Mouse (Mus musculus) heart, postnatal 10 days (tissue): ENCODE data around the gene Ccna1. TPM values are rescaled to one million over a fixed set of nuclear protein-coding genes. Genes with fewer than 3 reads are reported as not detected.

Source experiments
- DNase-seq, 2 experiments: peaks; one replicate each; pipeline ENCODE4 v3.0.0; 2021
- intact Hi-C: fragments of 180-260 bp; cut with DNase I; formaldehyde crosslinking; loops from one replicate; pipeline ENCODE4 v1.15.1; 2025
- total RNA-seq, 2 experiments: library from RNA; stranded (reverse); gene quantifications; 2 replicates each; pipeline ENCODE4 v1.2.3; 2021

The Ccna1 gene
- total RNA-seq, 2 experiments from 2014 or later = 0.31 to 0.60 TPM

- intact Hi-C loops = no loop called here
Measured at GRCm38 (mm10) chr3:55066666-55067023, 11.3 kb upstream of the Ccna1 start.

DNA sequence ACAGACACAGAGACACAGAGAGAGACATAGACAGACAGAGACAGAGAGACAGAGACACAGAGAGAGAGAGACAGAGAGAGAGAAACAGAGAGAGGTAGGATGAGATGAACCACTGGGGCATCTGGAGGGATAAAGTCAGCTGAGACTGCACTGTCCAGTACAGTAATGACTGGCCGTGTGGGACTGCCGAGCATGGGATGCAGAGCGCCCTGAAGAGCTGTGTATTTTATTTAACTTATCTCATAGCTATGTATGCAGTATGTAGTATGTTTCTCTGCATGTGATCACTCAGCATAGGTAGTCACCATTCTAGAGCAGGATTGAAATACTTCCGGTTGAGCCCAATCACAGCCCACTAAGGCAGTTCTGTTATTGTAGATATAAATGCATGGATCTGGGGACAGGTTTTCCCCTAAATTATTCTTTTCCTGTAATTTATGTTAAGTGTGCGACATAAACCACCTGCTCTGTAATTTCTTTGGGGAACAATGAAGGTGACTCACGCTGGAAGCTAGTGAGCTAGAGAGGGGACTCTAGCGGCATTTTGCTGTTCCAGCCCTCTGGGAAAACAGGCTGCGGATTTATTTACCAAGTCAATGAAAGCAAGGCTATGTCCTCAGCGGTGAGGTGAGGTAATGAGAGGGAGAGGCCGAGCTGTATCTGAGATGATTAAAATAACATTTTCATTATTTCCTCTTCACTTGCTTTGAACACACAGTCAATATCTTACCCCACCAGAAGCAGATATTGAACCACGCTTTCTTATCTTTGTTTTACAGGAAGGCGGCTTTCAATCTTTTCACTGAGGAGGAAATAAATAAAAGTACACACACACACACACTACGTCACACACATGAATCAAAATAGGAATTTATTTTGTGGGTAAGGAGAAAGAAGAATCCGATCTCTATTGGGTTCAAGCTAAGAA, 10.7 kb upstream of the Ccna1 start:
- no peak for DNase-seq
- intact Hi-C loops = loop anchor here (2.0 kb wide), 1 partner anchor 331 kb away; the partner anchor contains the start of genes Alg5 and Exosc8

More at GRCm38 (mm10) chr3:55066666-55067023, 11.3 kb upstream of the Ccna1 start:
- DNase-seq = no peak

DNA sequence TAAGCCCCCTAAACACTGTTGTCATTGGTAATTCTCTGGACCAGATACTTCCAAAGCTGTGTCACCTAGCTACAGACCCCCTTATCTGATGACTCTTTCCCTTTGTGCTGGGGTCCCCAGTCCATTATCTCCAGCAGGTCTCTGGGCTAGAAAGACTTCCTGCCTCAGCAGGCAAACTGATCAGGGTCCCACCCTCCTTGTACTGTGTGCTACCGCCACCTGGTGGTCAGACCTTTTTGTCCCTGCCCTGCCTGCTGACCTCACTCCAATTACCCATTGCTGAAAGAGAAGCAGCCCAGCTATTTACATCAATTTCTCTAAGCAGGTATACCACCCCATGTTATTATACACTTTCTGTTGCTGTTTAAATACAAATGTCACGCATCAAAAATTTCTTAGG, 9.1 kb upstream of the Ccna1 start:
- intact Hi-C loops = loop anchor here (1.0 to 5.0 kb wide), 4 partner anchors 41 to 330 kb away; partner anchors contain the start of genes Alg5 and Exosc8
- DNase-seq = peak; percentile 75 to 86

DNA sequence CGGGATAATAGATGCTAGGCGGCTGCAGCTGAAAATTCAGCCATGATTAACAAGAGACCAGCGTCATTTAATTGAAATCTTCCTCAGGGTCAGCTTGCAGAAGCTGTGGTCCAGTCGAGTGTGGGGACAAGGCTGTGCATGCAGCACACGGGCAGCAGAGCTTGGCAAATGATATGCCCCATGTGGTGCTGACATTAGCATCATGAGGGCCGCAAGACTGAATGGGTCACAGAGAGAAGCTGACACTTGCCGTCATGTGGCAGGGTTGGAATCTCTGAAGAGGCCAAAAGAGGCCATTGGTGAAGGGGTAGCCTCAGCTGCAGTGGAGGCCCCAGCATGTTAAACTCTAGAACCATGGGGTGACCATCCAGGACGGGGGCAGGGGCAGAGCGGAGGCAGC, 7.4 kb upstream of the Ccna1 start:
- DNase-seq = no peak
- intact Hi-C loops = loop anchor here (5.0 kb wide), 1 partner anchor 135 kb away; no protein-coding TSS in a partner anchor

- intact Hi-C loops = no loop called here
- DNase-seq = no peak
Measured at GRCm38 (mm10) chr3:55056376-55056775, 1.1 kb upstream of the Ccna1 start.

DNA sequence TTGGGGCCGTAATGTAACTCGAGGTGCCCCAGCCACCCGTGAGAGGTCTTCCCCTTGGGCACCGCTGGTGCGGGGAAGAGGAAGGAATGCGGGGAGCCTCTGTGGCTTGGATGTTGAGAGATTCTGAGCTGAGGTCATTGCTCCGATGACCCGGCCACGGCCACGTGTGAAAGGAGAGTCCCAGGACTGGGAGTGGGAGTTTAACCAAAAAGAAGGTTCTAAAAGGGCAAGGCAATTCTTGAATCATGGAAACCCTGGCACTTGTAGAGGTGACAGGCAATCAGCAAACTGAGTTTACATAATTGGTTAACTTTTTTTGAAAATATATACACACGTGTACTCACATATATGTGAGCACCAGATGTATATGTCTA, 433 bp upstream of the Ccna1 start:
- peak in 1 of 2 experiments; percentile 4 for DNase-seq
- intact Hi-C loops = no loop called here

DNA sequence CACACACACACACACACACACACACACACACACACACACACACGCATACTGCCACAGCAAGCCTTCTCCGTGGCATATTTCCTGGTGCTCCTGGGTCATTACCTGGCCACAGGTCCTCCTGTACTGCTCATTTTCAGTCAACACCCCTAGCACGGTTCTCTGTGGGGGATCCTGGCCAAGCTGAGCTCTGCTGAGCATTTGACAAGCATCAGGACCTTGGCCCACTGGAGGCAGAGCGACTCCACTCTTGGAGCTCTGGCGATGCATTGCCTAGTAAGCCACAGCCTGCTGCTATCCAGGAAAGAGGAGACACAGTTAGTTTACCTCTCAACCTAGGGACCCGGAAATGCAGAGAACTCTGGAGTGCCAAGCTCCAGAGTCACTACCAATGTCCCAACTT, 1.1 kb downstream of the Ccna1 start:
- DNase-seq = no peak
- intact Hi-C loops = no loop called here

DNA sequence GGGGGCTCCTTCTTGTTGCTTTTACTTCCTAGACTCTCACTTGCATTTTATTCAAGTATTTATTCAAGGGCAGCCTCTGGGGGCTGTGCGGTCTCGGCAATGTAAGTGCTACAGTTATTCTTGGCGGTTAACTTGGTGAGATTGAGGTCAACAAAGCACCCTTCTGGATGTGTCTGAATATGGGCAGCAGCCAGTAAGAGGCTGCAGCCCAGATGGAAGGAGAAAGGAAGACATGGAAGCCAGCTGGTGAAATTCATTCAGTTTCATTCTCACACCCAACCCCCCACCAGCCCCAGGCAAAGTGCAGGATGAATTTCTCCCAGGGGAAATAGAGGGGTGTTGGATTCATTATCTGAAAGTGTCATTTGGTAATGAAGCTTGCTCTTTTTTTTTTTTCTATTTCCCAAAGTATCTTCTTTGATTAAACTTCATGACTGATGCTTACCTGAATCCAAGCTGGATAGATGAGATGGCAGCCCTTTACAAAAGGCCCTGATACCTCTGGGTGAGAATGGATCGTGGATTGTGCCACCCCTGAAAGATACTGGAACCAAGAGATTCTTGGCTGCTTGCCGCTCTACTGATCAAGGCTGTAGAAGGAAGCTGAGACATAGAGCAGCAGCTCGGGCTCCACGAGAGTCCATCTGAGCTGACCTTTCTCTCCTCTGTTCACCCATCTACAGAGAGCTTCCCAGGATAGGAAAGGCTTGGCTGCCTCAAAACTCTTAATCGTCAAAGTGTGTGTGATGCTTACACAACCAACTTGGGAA, 10.5 kb downstream of the Ccna1 start:
- DNase-seq = peak; percentile 40 to 52
- intact Hi-C loops = no loop called here

DNA sequence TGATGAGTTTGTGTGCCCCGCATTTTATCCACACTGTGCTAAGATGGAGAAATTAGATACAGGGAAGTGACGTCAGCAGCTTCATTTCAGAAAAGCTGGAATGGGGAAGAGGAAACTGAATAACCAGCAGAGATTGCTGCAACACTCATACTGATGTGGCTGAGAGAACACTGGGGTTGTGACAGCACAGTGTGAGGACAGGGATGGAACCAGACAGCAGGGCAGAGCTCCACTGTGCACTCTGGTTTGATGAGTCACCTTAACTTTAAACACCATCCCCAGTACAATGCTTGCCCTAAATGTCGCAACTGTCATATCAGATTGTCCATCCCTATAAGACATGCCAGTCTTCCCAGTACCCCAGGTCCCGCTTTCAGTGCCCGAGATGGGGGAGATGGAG, 17.7 kb downstream of the Ccna1 start:
- intact Hi-C loops = no loop called here
- DNase-seq = no peak

DNA sequence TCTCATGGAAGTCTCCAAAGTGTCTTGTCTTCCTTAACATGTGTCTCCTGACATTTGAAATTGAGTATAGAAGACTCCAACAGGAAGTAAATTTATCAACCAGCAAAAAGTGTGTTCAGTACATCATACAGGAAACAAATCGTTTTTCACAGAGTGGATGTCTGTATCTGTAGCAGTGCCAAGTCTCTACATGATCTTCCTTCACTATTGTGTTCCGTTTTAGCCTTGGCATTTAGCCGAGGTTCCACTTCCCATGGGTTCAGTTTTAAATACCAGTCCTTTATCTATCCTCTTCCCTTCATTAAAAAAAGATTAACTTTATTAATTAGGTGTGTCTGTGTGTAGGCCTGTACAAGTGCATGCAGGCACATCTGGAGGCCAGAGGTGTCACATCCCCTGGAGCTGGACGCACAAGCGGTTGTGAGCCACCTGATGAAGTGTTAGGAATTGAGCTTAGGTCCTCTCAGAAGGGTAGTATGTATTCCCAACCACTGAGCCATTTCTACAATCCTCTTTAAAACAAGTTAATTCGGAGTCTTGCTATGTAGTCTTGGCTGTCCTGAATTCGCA, 27.9 kb downstream of the Ccna1 start:
- intact Hi-C loops = no loop called here
- peak in 1 of 2 experiments; percentile 18 for DNase-seq

DNA sequence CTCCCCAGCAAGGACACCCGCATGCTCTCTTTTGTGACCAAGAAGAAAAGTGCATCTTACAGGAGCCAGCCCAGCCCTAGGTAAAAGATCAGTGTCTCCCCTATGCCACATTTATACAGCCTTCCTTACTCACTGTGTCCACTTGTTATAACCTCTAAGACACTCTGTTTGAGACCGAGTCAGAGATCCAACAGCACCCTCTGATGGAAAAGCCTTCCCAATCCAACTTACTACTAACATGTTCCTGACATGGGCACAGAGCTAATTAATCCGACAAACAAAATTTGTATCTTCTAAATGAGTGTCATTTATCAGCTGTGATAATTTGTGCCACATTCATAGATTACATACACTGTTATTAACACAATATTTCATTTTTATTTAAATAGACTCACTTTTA, 29.8 kb downstream of the Ccna1 start:
- intact Hi-C loops = no loop called here
- DNase-seq = no peak

- no peak for DNase-seq
- intact Hi-C loops = loop anchor here (1.0 kb wide), 1 partner anchor 41 kb away; no protein-coding TSS in a partner anchor
Measured at GRCm38 (mm10) chr3:55023347-55023746, 32.0 kb downstream of the Ccna1 start.

- intact Hi-C loops = no loop called here
- DNase-seq = no peak
Measured at GRCm38 (mm10) chr3:55022247-55022646, 33.1 kb downstream of the Ccna1 start.

DNA sequence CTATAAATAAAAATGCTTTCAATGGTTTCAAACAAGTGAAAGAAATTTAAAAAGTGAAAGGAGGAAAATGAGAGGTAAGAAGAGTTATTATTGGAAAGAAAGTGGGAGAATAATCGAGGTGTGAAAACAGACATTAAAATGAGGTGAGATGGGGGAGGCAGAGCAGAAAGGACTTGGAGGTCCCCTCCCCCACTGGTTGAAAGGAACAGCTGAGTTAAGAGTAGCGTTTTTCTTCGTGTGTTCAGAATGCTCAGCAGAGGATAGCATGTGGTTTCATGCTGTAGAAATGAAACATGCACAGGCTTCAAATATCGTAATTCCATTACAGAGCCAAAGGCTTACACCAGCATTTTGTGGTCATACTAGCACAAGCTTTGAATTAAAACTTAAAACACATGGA, 42.8 kb downstream of the Ccna1 start:
- intact Hi-C loops = no loop called here
- DNase-seq = no peak

DNA sequence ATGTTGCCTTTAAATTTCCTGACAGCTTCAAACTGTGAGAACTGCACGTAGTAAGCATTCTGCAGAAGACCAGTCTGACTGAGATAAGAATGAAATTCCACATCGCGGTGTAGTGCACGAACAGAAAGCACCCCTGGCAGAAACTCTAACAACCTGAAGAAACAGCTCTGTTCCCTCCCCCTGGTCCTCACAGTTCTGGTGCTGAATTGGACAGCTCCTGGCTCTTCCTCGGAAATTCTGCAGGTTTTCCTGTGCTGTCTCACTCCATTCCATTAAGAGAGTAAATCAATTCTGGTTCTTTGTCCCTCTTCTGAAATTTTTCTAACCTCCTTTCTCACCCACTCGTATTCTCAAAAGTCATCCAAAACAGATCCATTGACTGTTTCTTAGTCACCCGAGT, 43.6 kb downstream of the Ccna1 start:
- peak; percentile 12 to 36 for DNase-seq
- intact Hi-C loops = no loop called here

- intact Hi-C loops = no loop called here
- no peak for DNase-seq
Measured at GRCm38 (mm10) chr3:55008965-55009741, 46.1 kb downstream of the Ccna1 start.

DNA sequence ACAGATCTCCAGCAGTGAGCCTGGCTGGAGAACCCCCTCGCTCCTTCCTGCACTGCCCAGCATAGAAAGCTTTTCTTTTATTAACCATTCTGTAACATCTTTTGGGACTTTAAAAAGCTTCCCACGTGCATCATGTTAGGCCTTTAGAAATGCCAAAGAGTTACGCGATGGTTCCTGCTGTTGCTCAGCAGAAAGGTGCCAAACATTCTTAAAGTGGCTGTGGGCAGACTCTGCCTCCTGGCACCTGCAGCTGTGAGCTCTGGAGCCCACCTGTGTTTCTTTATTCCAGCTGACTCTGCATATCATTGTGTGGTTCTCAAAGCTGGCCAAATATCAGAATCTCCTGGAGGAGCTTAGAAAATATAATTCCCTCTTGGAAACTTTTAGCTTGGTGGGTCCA, 51.3 kb downstream of the Ccna1 start:
- intact Hi-C loops = no loop called here
- no peak for DNase-seq

DNA sequence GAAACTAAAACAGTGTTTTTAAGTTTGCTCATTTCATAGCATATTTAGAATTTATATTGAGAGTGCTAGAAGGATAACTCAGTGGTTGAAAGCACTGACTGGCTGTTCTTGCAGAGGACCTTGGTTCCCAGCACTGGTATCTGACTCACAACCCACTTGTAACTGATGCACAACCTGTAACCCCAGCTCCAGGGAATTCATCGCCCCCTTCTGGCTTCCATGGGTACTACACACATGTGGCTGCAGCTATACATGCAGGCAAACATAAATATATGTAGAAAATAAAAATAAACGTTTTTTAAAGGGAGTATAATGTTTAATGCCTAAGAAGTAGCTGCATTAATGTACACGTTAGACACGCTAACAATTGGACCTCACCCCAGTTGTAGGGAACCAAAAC, 53.6 kb downstream of the Ccna1 start:
- DNase-seq = no peak
- intact Hi-C loops = no loop called here
